In the genomic region with DNA sequence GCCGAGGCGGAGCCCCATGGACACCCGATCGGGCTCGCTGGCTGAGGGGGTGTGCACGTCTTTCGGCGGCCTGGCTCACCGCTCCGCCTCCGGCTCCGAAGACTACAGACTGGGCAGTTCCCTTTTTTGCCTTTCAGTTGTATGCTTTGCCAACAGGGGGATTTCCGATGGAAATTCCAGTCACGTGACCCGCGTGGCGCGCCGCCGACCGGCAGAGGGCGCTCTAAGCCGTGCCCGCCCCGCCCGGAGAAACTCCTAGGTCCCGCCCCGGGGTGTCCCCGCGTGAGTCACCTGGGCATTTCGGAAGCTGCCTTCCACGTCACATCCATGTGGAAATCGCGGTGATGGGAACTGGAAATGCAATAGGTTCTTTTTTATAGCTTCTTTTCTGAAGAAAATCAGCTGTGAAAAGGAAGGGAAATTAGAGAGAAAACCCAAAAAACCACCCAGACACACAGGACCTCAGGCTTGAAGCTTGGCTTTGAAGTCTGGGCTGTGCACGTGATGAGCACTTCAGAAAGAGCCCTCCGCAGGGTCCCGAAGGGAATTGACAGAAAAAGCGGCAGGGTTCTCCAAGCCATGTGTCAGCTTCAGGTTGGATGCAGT, we compare ENCODE assay signal across 7 mouse cellular contexts. TPM values are rescaled to one million over a fixed set of nuclear protein-coding genes. Genes with fewer than 3 reads are reported as not detected.
DNase-seq lines count a peak whose midpoint lies in the region; ATAC-seq and TF ChIP-seq lines count a peak whose summit lies in the region.

Gene Tnfaip3, minus strand, starts transcription at position 401 of the 606 bp plus-strand sequence.

- ATAC-seq in embryonic facial prominence, embryonic 12.5 days (ENCODE audit: insufficient number of reproducible peaks, insufficient read depth, low FRiP score, low TSS enrichment) = peak; percentile 90
- peak; percentile 96 for ATAC-seq in limb, embryonic 12.5 days (ENCODE audit: insufficient number of reproducible peaks, insufficient read depth, low FRiP score, low TSS enrichment, low read depth)
- peak; percentile 96 for ATAC-seq in midbrain, embryonic 15.5 days (replicated peaks)

- peak within 1 kb of the TSS; percentile 83 for H3K4me2 ChIP-seq in embryonic facial prominence, embryonic 12.5 days (replicated peaks)
- peak within 1 kb of the TSS; percentile 74 for H3K4me2 ChIP-seq in limb, embryonic 12.5 days
- H3K4me2 ChIP-seq in midbrain, embryonic 15.5 days = peak within 1 kb of the TSS; percentile 75

- peak within 1 kb of the TSS; percentile 78 for H3K27ac ChIP-seq in embryonic facial prominence, embryonic 12.5 days
- peak within 1 kb of the TSS; percentile 26; the same call in 1 of the 2 replicates for H3K27ac ChIP-seq in kidney, adult 2 months (ENCODE audit: insufficient read depth, low read depth, low read length)
- H3K27ac ChIP-seq in limb, embryonic 12.5 days = peak within 1 kb of the TSS; percentile 94
- peak within 1 kb of the TSS; percentile 72 for H3K27ac ChIP-seq in midbrain, embryonic 15.5 days
- peak within 1 kb of the TSS; percentile 95 for H3K27ac ChIP-seq in spleen, adult 2 months (ENCODE audit: insufficient read depth, low read length)

- no peaks in the 10 kb centered on the region for H3K9me3 ChIP-seq in embryonic facial prominence, embryonic 12.5 days
- H3K9me3 ChIP-seq in limb, embryonic 12.5 days = no peaks in the 10 kb centered on the region
- H3K9me3 ChIP-seq in midbrain, embryonic 15.5 days = no peaks in the 10 kb centered on the region

- peak within 1 kb of the TSS; percentile 65 for H3K9ac ChIP-seq in embryonic facial prominence, embryonic 12.5 days
- peak within 1 kb of the TSS; percentile 82 for H3K9ac ChIP-seq in limb, embryonic 12.5 days (replicated peaks)
- H3K9ac ChIP-seq in midbrain, embryonic 15.5 days = peak within 1 kb of the TSS; percentile 78

- TF ChIP-seq POLR2A in kidney, adult 2 months (IDR thresholded peaks at IDR 0.05; ENCODE audit: low read depth, low read length) = peak; percentile 13
- TF ChIP-seq POLR2A in spleen, adult 2 months (IDR thresholded peaks at IDR 0.05; ENCODE audit: low read depth, low read length) = peak; percentile 82

- peak; percentile 85 for TF ChIP-seq CTCF in kidney, adult 2 months (conservative IDR thresholded peaks at IDR 0.05; ENCODE audit: insufficient read depth, insufficient read length, low read depth, low read length)
- peak; percentile 99 for TF ChIP-seq CTCF in spleen, adult 2 months (IDR thresholded peaks at IDR 0.05; ENCODE audit: extremely low read depth, insufficient read depth, insufficient read length, insufficient replicate concordance)

- peak within 1 kb of the TSS; percentile 75 for H3K4me3 ChIP-seq in embryonic facial prominence, embryonic 12.5 days
- peak within 1 kb of the TSS; percentile 79 for H3K4me3 ChIP-seq in kidney, adult 2 months (ENCODE audit: insufficient read depth, low read depth, low read length)
- peak within 1 kb of the TSS; percentile 77 for H3K4me3 ChIP-seq in limb, embryonic 12.5 days (replicated peaks)
- peak within 1 kb of the TSS; percentile 90 for H3K4me3 ChIP-seq in midbrain, embryonic 15.5 days
- peak within 1 kb of the TSS; percentile 95 for H3K4me3 ChIP-seq in spleen, adult 2 months (ENCODE audit: extremely low read depth, insufficient read depth, insufficient read length)

- 0% methylated on average over 38 of the region's 38 CpGs for WGBS in embryonic facial prominence, embryonic 12.5 days
- WGBS in kidney, adult 2 months = 1% methylated on average over 38 of the region's 38 CpGs
- WGBS in limb, embryonic 12.5 days = under 1% methylated on average over 38 of the region's 38 CpGs
- under 1% methylated on average over 38 of the region's 38 CpGs for WGBS in midbrain, embryonic 15.5 days
- under 1% methylated on average over 38 of the region's 38 CpGs for WGBS in spleen, adult 2 months

- peak; percentile 97 for DNase-seq in adrenal gland, postnatal 25 days
- peak; percentile 97 to 98 for DNase-seq in heart, adult 18-20 months
- DNase-seq in kidney, adult 2 months = peak; percentile 97
- peak; percentile 91 to 94 for DNase-seq in spleen, adult 2 months (ENCODE audit: low read depth in 1 of 2, low spot score in 2 of 2)

- no peaks in the 10 kb centered on the region for H3K27me3 ChIP-seq in embryonic facial prominence, embryonic 12.5 days
- H3K27me3 ChIP-seq in kidney, adult 2 months (replicated peaks; ENCODE audit: control insufficient read depth, insufficient read depth, low read length) = no peaks in the 10 kb centered on the region
- no peaks in the 10 kb centered on the region for H3K27me3 ChIP-seq in limb, embryonic 12.5 days
- no peaks in the 10 kb centered on the region for H3K27me3 ChIP-seq in midbrain, embryonic 15.5 days (replicated peaks)
- H3K27me3 ChIP-seq in spleen, adult 2 months (ENCODE audit: control insufficient read depth, insufficient read depth, low read length) = no peaks in the 10 kb centered on the region

- H3K36me3 ChIP-seq in embryonic facial prominence, embryonic 12.5 days = no peaks in the 10 kb centered on the region
- H3K36me3 ChIP-seq in kidney, adult 2 months (ENCODE audit: control insufficient read depth, insufficient read depth, low read length) = no peaks in the 10 kb centered on the region; the same call in 1 of the 2 replicates
- H3K36me3 ChIP-seq in limb, embryonic 12.5 days = 0 out of 2 replicates have a peak, but pooled peaks cover 3% of the 10 kb centered on the region
- no peaks in the 10 kb centered on the region for H3K36me3 ChIP-seq in midbrain, embryonic 15.5 days (replicated peaks)
- H3K36me3 ChIP-seq in spleen, adult 2 months (ENCODE audit: control insufficient read depth, insufficient read depth, low read length) = peaks cover 6% of the 10 kb centered on the region

- peaks cover 3% of the 10 kb centered on the region; the same call in 1 of the 2 replicates for H3K4me1 ChIP-seq in embryonic facial prominence, embryonic 12.5 days
- H3K4me1 ChIP-seq in kidney, adult 2 months (ENCODE audit: control insufficient read depth, insufficient read depth, low read length) = peaks cover 3% of the 10 kb centered on the region; the same call in 1 of the 2 replicates
- H3K4me1 ChIP-seq in limb, embryonic 12.5 days (replicated peaks) = peaks cover 14% of the 10 kb centered on the region; the same call in 1 of the 2 replicates
- peaks cover 13% of the 10 kb centered on the region for H3K4me1 ChIP-seq in midbrain, embryonic 15.5 days
- H3K4me1 ChIP-seq in spleen, adult 2 months (ENCODE audit: control insufficient read depth, insufficient read depth, insufficient read length) = peaks cover 14% of the 10 kb centered on the region

RNA-seq across cellular contexts. Expression of gene Tnfaip3, which starts in this region (rescaled TPM):
- 3.3 and 6.5 TPM in 2 replicates for total RNA-seq in adrenal gland, postnatal 25 days (2021)
- 3.3 and 3.9 TPM in 2 replicates for polyA plus RNA-seq in embryonic facial prominence, embryonic 12.5 days (2016; fragmentation: Nextera tagmentation; extraction: Ambion mirVana)
- 1 to 10 TPM; 1.5 to 3.2 TPM for total RNA-seq in heart, adult 18-20 months (2021)
- 2.0 and 3.3 TPM in 2 replicates for polyA plus RNA-seq in kidney, adult 2 months (2012; rRNA removed)
- polyA plus RNA-seq in limb, embryonic 12.5 days (2016; fragmentation: Nextera tagmentation; extraction: Ambion mirVana) = 2.9 and 3.5 TPM in 2 replicates
- 2.3 and 3.2 TPM in 2 replicates for polyA plus RNA-seq in midbrain, embryonic 15.5 days (2015; fragmentation: Nextera tagmentation; extraction: Ambion mirVana)
- polyA plus RNA-seq in spleen, adult 2 months (2012; rRNA removed) = 12.2 and 13.0 TPM in 2 replicates

Comparison
In these comparisons a context has a peak if more than half of its experiments do, and no peak if none do; other contexts are left out.
1. Peak in every context shown above with its lines: DNase-seq, ATAC-seq, H3K4me3 ChIP-seq and H3K27ac ChIP-seq.
2. H3K27ac ChIP-seq: peak in every context shown above with its lines; median percentile 95 in spleen, adult 2 months; 94 in limb, embryonic 12.5 days; 78 in embryonic facial prominence, embryonic 12.5 days; 72 in midbrain, embryonic 15.5 days; 26 in kidney, adult 2 months.